Mouse (Mus musculus) small intestine, adult 2 months (tissue): Measurements from ENCODE around the gene Tbck.

ENCODE experiments used
- CTCF ChIP-seq: fragments of 200-500 bp; IDR thresholded peaks from 2 replicates; pipeline ENCODE4 v1.5.1; 2012; ENCODE audit warnings: low read depth, mild to moderate bottlenecking, control low read depth, inconsistent platforms, low read length, moderate library complexity, mixed read lengths; ENCODE audit not compliant: insufficient replicate concordance, insufficient read length; ENCODE audit errors: extremely low read depth
- POLR2A ChIP-seq: fragments of 200-500 bp; IDR thresholded peaks from 2 replicates; pipeline ENCODE4 v1.6.1; 2012; ENCODE audit warnings: low read depth, mild to moderate bottlenecking, control low read depth, inconsistent platforms, low read length, moderate library complexity

GRCm38 (mm10) chr3:132858849-132859248, 174.9 kb downstream of the Tbck start:
- no peak for TF ChIP-seq CTCF
- no peak for TF ChIP-seq POLR2A
